Mouse (Mus musculus): ENCODE measurements around the gene Ribc2. TPM values are rescaled to one million over a fixed set of nuclear protein-coding genes. Genes with fewer than 3 reads are reported as not detected.
A peak's percentile ranks its signal among the peaks of the same experiment; 100 is the strongest.

The Ribc2 gene
- total RNA-seq (2021), result not detected
- long read RNA-seq, experiment 1, result 0 reads
- long read RNA-seq, experiment 2, result 0 reads

- peak; percentile 52 to 74 for DNase-seq (ENCODE audit: low spot score in 2 of 2)
Measured at GRCm38 (mm10) chr15:85131275-85132192, at the start of gene Ribc2, which contains the start of gene Smc1b. Ribc2 (plus strand) TSS chr15:85132078. Smc1b (minus strand) TSS chr15:85131964.

- DNase-seq (ENCODE audit: low spot score in 2 of 2), result no peak
Measured at GRCm38 (mm10) chr15:85085641-85086040, 46.2 kb upstream of the Ribc2 start.

GRCm38 (mm10) chr15:85132193-85132520, 279 bp downstream of the Ribc2 start:
- no peak for DNase-seq (ENCODE audit: low spot score in 2 of 2)

GRCm38 (mm10) chr15:85135143-85135542, 3.3 kb downstream of the Ribc2 start:
- no peak for DNase-seq (ENCODE audit: low spot score in 2 of 2)

- DNase-seq (ENCODE audit: low spot score in 2 of 2), result peak in 1 of 2 experiments; percentile 13
Measured at GRCm38 (mm10) chr15:85141290-85141689, 9.4 kb downstream of the Ribc2 start.

- DNase-seq (ENCODE audit: low spot score in 2 of 2), result peak in 1 of 2 experiments; percentile 12
Measured at GRCm38 (mm10) chr15:85142441-85142840, 10.6 kb downstream of the Ribc2 start.

GRCm38 (mm10) chr15:85143161-85143560, 11.3 kb downstream of the Ribc2 start:
- peak; percentile 5 to 14 for DNase-seq (ENCODE audit: low spot score in 2 of 2)

- DNase-seq (ENCODE audit: low spot score in 2 of 2), result peak in 1 of 2 experiments; percentile 3
Measured at GRCm38 (mm10) chr15:85143747-85144146, 11.9 kb downstream of the Ribc2 start.

GRCm38 (mm10) chr15:85144249-85144648, 12.4 kb downstream of the Ribc2 start:
- DNase-seq (ENCODE audit: low spot score in 2 of 2), result no peak

GRCm38 (mm10) chr15:85151433-85151918, 19.6 kb downstream of the Ribc2 start:
- peak; percentile 57 to 76 for DNase-seq (ENCODE audit: low spot score in 2 of 2)

GRCm38 (mm10) chr15:85152577-85152976, 20.7 kb downstream of the Ribc2 start:
- no peak for DNase-seq (ENCODE audit: low spot score in 2 of 2)

- DNase-seq (ENCODE audit: low spot score in 2 of 2), result no peak
Measured at GRCm38 (mm10) chr15:85154091-85154490, 22.2 kb downstream of the Ribc2 start.

GRCm38 (mm10) chr15:85156198-85156597, 24.3 kb downstream of the Ribc2 start:
- no peak for DNase-seq (ENCODE audit: low spot score in 2 of 2)

- no peak for DNase-seq (ENCODE audit: low spot score in 2 of 2)
Measured at GRCm38 (mm10) chr15:85161416-85161815, 29.5 kb downstream of the Ribc2 start.

GRCm38 (mm10) chr15:85162693-85163663, 31.1 kb downstream of the Ribc2 start:
- DNase-seq (ENCODE audit: low spot score in 2 of 2), result peak in 1 of 2 experiments; percentile 56

- no peak for DNase-seq (ENCODE audit: low spot score in 2 of 2)
Measured at GRCm38 (mm10) chr15:85166433-85166933, 34.6 kb downstream of the Ribc2 start.

- DNase-seq (ENCODE audit: low spot score in 2 of 2), result no peak
Measured at GRCm38 (mm10) chr15:85167086-85167679, 35.3 kb downstream of the Ribc2 start.

GRCm38 (mm10) chr15:85172054-85172453, 40.2 kb downstream of the Ribc2 start:
- DNase-seq (ENCODE audit: low spot score in 2 of 2), result peak; percentile 41 to 56

GRCm38 (mm10) chr15:85173425-85173824, 41.5 kb downstream of the Ribc2 start:
- no peak for DNase-seq (ENCODE audit: low spot score in 2 of 2)

GRCm38 (mm10) chr15:85174060-85174459, 42.2 kb downstream of the Ribc2 start:
- no peak for DNase-seq (ENCODE audit: low spot score in 2 of 2)

GRCm38 (mm10) chr15:85177576-85177975, 45.7 kb downstream of the Ribc2 start:
- DNase-seq (ENCODE audit: low spot score in 2 of 2), result peak in 1 of 2 experiments; percentile 53
